Mouse (Mus musculus): ENCODE data around the gene Mta1. TPM values are rescaled to one million over a fixed set of nuclear protein-coding genes. Genes with fewer than 3 reads are reported as not detected.
A peak's percentile ranks its signal among the peaks of the same experiment; 100 is the strongest.

Gene Mta1
- 10 to 100 TPM; 36.2 to 41.5 TPM for total RNA-seq (2021)
- long read RNA-seq, experiment 1, transcript Mta1-204 (20 exons, 2,775 nt): major isoform, 22 of 45 reads
- long read RNA-seq, experiment 1, partial matches to known transcripts: 5 of 45 reads
- long read RNA-seq, experiment 1, other reads (novel, unspliced or antisense): 18 of 45 reads
- long read RNA-seq, experiment 2, transcript Mta1-204 (20 exons, 2,775 nt): major isoform, 6 of 40 reads
- long read RNA-seq, experiment 2, partial matches to known transcripts: 6 of 40 reads
- long read RNA-seq, experiment 2, other reads (novel, unspliced or antisense): 28 of 40 reads

GRCm38 (mm10) chr12:113097749-113098281 lies at the start of gene Mta1:
Gene Mta1 (plus strand): TSS chr12:113098278.
- no peak for TF ChIP-seq CTCF (IDR thresholded peaks at IDR 0.05)
- intact Hi-C loops (cut with DNase I): no loop called here
- peak; percentile 77 for DNase-seq
- peak within 1 kb of the TSS; percentile 86 for H3K27ac ChIP-seq
- H3K4me3 ChIP-seq: peak within 1 kb of the TSS; percentile 95

- intact Hi-C loops (cut with DNase I): no loop called here
- no peak overlapping the region for H3K27ac ChIP-seq
- no peak for DNase-seq
- H3K4me3 ChIP-seq: no peak overlapping the region
- TF ChIP-seq CTCF (IDR thresholded peaks at IDR 0.05): no peak
Observed at GRCm38 (mm10) chr12:113049836-113050235, 48.2 kb upstream of the Mta1 start.

GRCm38 (mm10) chr12:113050671-113051070 lies 47.4 kb upstream of the Mta1 start:
- intact Hi-C loops (cut with DNase I): no loop called here
- Histone ChIP-seq H3K4me3 (no peak overlapping the region), H3K27ac (no peak overlapping the region)
- no peak for DNase-seq
- TF ChIP-seq CTCF (IDR thresholded peaks at IDR 0.05): no peak

- intact Hi-C loops (cut with DNase I): no loop called here
- no peak for TF ChIP-seq CTCF (IDR thresholded peaks at IDR 0.05)
- no peak overlapping the region for H3K27ac ChIP-seq
- no peak for DNase-seq
- no peak overlapping the region for H3K4me3 ChIP-seq
Observed at GRCm38 (mm10) chr12:113051628-113052403, 46.3 kb upstream of the Mta1 start.

- DNase-seq: no peak
- TF ChIP-seq CTCF (IDR thresholded peaks at IDR 0.05): no peak
- Histone ChIP-seq H3K4me3 (no peak overlapping the region), H3K27ac (no peak overlapping the region)
- intact Hi-C loops (cut with DNase I): no loop called here
Observed at GRCm38 (mm10) chr12:113056089-113056488, 42.0 kb upstream of the Mta1 start.

- peak; percentile 10 for DNase-seq
- Histone ChIP-seq H3K27ac (no peak overlapping the region), H3K4me3 (no peak overlapping the region)
- intact Hi-C loops (cut with DNase I): no loop called here
- TF ChIP-seq CTCF (IDR thresholded peaks at IDR 0.05): no peak
Observed at GRCm38 (mm10) chr12:113060178-113060577, 37.9 kb upstream of the Mta1 start.

- H3K27ac ChIP-seq: no peak overlapping the region
- no peak for TF ChIP-seq CTCF (IDR thresholded peaks at IDR 0.05)
- intact Hi-C loops (cut with DNase I): no loop called here
- no peak overlapping the region for H3K4me3 ChIP-seq
- no peak for DNase-seq
Observed at GRCm38 (mm10) chr12:113061606-113062005, 36.5 kb upstream of the Mta1 start.

GRCm38 (mm10) chr12:113062201-113062600 lies 35.9 kb upstream of the Mta1 start:
- H3K27ac ChIP-seq: no peak overlapping the region
- TF ChIP-seq CTCF (IDR thresholded peaks at IDR 0.05): peak; percentile 29
- intact Hi-C loops (cut with DNase I): no loop called here
- DNase-seq: no peak
- no peak overlapping the region for H3K4me3 ChIP-seq

GRCm38 (mm10) chr12:113063700-113064099 lies 34.4 kb upstream of the Mta1 start:
- Histone ChIP-seq H3K27ac (no peak overlapping the region), H3K4me3 (no peak overlapping the region)
- no peak for DNase-seq
- intact Hi-C loops (cut with DNase I): no loop called here
- no peak for TF ChIP-seq CTCF (IDR thresholded peaks at IDR 0.05)

- no peak for DNase-seq
- no peak for TF ChIP-seq CTCF (IDR thresholded peaks at IDR 0.05)
- Histone ChIP-seq H3K4me3 (no peak overlapping the region), H3K27ac (no peak overlapping the region)
- intact Hi-C loops (cut with DNase I): no loop called here
Observed at GRCm38 (mm10) chr12:113068002-113068401, 30.1 kb upstream of the Mta1 start.

- Histone ChIP-seq H3K4me3 (no peak overlapping the region), H3K27ac (no peak overlapping the region)
- intact Hi-C loops (cut with DNase I): no loop called here
- no peak for DNase-seq
- no peak for TF ChIP-seq CTCF (IDR thresholded peaks at IDR 0.05)
Observed at GRCm38 (mm10) chr12:113069389-113069788, 28.7 kb upstream of the Mta1 start.

- TF ChIP-seq CTCF (IDR thresholded peaks at IDR 0.05): no peak
- no peak for DNase-seq
- H3K4me3 ChIP-seq: no peak overlapping the region
- intact Hi-C loops (cut with DNase I): no loop called here
- no peak overlapping the region for H3K27ac ChIP-seq
Observed at GRCm38 (mm10) chr12:113071321-113071720, 26.8 kb upstream of the Mta1 start.

GRCm38 (mm10) chr12:113071827-113072226 lies 26.3 kb upstream of the Mta1 start:
- no peak for TF ChIP-seq CTCF (IDR thresholded peaks at IDR 0.05)
- intact Hi-C loops (cut with DNase I): no loop called here
- no peak overlapping the region for H3K4me3 ChIP-seq
- H3K27ac ChIP-seq: no peak overlapping the region
- peak; percentile 13 for DNase-seq
